Mouse (Mus musculus) lung, postnatal 0 days (tissue): Measurements from ENCODE around the gene Sema6d.
A peak's percentile ranks its signal among the peaks of the same experiment; 100 is the strongest.

Experiments
- CTCF ChIP-seq: IDR thresholded peaks from 2 replicates; pipeline ENCODE4 v1.5.1; 2016; ENCODE audit warnings: antibody characterized with exemption, mild to moderate bottlenecking
- EP300 ChIP-seq: IDR thresholded peaks from 2 replicates; pipeline ENCODE4 v1.6.1; 2016; ENCODE audit warnings: antibody characterized with exemption, mild to moderate bottlenecking, control low read depth

GRCm38 (mm10) chr2:124244543-124245245 lies 154.9 kb downstream of the Sema6d start:
- no peak for TF ChIP-seq EP300
- peak; percentile 18 for TF ChIP-seq CTCF
